In genomic region chr9:113421121-113421520, GRCm38 (mm10) we compare ENCODE assay signal across 17 mouse cellular contexts.
"Had no signal": no experiment of that assay in that cellular context is flagged by ENCODE, and none has a peak within 500 bp of the region (broad histone marks: within the 10 kb centered on the region; RNA-seq: fewer than 3 reads in every experiment).

No protein-coding gene starts in this region.

- H3K27ac ChIP-seq: liver, embryonic 13.5 days; liver, embryonic 15.5 days; lung, embryonic 15.5 days; macrophage; midbrain, embryonic 12.5 days; neural tube, embryonic 12.5 days; stomach, embryonic 15.5 days; stomach, postnatal 0 days had no signal

- H3K4me3 ChIP-seq: liver, embryonic 13.5 days; liver, embryonic 15.5 days; lung, embryonic 15.5 days; megakaryocyte, embryonic 14.5 days; midbrain, embryonic 12.5 days; neural tube, embryonic 12.5 days; stomach, embryonic 15.5 days had no signal

- DNase-seq: liver, embryonic 13.5 days; liver, postnatal 0 days; lung, adult 2 months; lung, postnatal 14 days; lung, postnatal 36 days; right cerebral cortex, postnatal 25 days; thymus, adult 2 months; thymus, postnatal 25 days; thymus, postnatal 4 days had no signal
